Mouse (Mus musculus): ENCODE measurements around the gene Selenop. TPM values are rescaled to one million over a fixed set of nuclear protein-coding genes. Genes with fewer than 3 reads are reported as not detected.

Selenop gene
- polyA plus RNA-seq, 1 experiment: 4,878 TPM

DNA sequence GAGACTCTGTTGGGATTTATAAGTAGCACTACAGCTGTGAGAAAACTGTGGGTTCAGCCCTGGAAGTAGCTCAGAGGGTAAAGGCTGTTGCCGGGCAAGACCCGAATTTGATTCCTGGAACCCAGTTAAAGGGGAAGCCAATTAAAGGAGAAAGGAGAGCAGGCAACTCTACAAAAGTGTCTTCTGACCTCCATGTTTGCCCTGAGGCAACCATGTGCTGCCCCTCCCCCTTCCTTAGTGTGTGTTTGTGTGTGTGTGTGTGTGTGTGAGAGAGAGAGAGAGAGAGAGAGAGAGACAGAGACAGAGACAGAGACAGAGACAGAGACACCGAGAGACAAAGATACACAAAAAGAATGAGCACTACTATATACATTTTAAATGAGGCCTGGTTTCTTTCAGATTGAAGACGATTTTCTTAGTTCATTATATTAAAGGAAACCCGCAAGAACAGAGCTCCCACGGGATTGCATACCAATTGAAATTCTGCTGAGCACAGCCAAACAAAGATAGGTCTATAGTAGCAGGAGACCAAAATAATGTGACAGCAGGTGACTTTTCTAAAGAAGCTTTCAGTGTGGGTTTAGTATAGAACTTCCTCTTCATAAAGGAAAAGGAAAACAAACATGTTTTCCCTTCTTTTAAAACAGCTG lies 1.8 kb downstream of the Selenop start:
- Histone ChIP-seq H3K4me3 (ENCODE audit: insufficient read depth, low read length) (no peak overlapping the region; the same call in 1 of the 2 replicates), H3K4me1 (ENCODE audit: control insufficient read depth, insufficient read depth, low read length) (peaks cover 23% of the 10 kb centered on the region), H3K27ac (ENCODE audit: insufficient read depth, low read depth, low read length) (peak overlapping the region; percentile 94)
- no peak for TF ChIP-seq CTCF (IDR thresholded peaks at IDR 0.05; ENCODE audit: low read depth, low read length)
- no peak for TF ChIP-seq POLR2A (IDR thresholded peaks at IDR 0.05; ENCODE audit: borderline replicate concordance, low read depth, low read length)

DNA sequence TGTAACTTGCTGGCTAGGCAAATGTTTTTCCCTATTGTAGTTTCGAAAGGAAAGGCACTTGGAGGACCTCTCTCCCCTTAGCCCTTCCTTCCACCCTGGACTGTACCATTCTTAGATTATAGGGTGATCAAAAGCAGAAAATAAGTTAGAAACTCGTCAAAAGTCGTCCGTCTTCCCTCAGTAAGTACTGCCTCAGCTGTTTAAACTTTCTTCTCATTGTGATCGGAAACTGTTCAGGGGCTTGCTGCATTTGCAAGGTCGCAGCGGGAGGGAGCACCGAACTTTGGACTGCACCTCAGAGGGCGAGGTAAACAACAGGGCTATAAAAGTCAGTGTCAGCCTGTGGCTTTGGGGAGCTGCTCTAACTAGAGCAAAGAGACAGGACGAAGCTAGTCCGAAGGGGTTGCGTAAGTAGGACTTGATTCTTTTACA lies 2.3 kb downstream of the Selenop start:
- TF ChIP-seq CTCF (IDR thresholded peaks at IDR 0.05; ENCODE audit: low read depth, low read length) (no peak), POLR2A (IDR thresholded peaks at IDR 0.05; ENCODE audit: borderline replicate concordance, low read depth, low read length) (peak; percentile 94)
- H3K4me1 ChIP-seq (ENCODE audit: control insufficient read depth, insufficient read depth, low read length): peaks cover 23% of the 10 kb centered on the region
- peak overlapping the region; percentile 56 for H3K4me3 ChIP-seq (ENCODE audit: insufficient read depth, low read length)
- peak overlapping the region; percentile 94 for H3K27ac ChIP-seq (ENCODE audit: insufficient read depth, low read depth, low read length)

DNA sequence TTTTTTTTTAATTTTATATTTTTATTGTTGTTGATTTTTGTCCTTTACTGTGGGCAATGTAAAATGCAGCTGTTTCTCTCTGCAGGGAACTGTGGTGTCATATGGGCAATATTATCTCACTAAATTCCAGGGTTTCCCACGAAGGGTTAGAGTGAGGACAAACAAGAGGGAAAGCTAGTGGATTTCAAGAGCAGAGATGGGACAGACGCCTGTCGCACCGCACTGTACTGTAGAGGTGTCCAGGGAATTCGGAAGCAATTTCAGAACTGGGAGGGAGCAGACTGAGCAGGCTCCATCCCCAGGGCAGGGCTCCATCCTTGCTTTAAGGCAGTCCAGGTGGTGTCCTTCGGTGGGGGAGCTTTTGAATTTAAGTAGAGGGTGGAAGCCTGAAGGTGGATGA lies 2.9 kb downstream of the Selenop start:
- peak overlapping the region; percentile 78 for H3K4me3 ChIP-seq (ENCODE audit: insufficient read depth, low read length)
- TF ChIP-seq POLR2A (IDR thresholded peaks at IDR 0.05; ENCODE audit: borderline replicate concordance, low read depth, low read length) (no peak), CTCF (IDR thresholded peaks at IDR 0.05; ENCODE audit: low read depth, low read length) (no peak)
- peak overlapping the region; percentile 86 for H3K27ac ChIP-seq (ENCODE audit: insufficient read depth, low read depth, low read length)

GRCm38 (mm10) chr15:3273191-3273590 lies 4.8 kb downstream of the Selenop start:
- TF ChIP-seq CTCF (IDR thresholded peaks at IDR 0.05; ENCODE audit: low read depth, low read length): no peak
- TF ChIP-seq POLR2A (IDR thresholded peaks at IDR 0.05; ENCODE audit: borderline replicate concordance, low read depth, low read length): 0 out of 2 replicates have a peak, but pooled peaks have one; percentile 24
- Histone ChIP-seq H3K4me1 (ENCODE audit: control insufficient read depth, insufficient read depth, low read length) (peaks cover 19% of the 10 kb centered on the region), H3K27ac (ENCODE audit: insufficient read depth, low read depth, low read length) (peak overlapping the region; percentile 71), H3K4me3 (ENCODE audit: insufficient read depth, low read length) (peak overlapping the region; percentile 78)

More for the DNA sequence above, 2.9 kb downstream of the Selenop start:
- peaks cover 23% of the 10 kb centered on the region for H3K4me1 ChIP-seq (ENCODE audit: control insufficient read depth, insufficient read depth, low read length)

- no peak overlapping the region for H3K4me3 ChIP-seq (ENCODE audit: insufficient read depth, low read length)
- TF ChIP-seq POLR2A (IDR thresholded peaks at IDR 0.05; ENCODE audit: borderline replicate concordance, low read depth, low read length) (no peak), CTCF (IDR thresholded peaks at IDR 0.05; ENCODE audit: low read depth, low read length) (no peak)
- H3K27ac ChIP-seq (ENCODE audit: insufficient read depth, low read depth, low read length): no peak overlapping the region
- 0 out of 2 replicates have a peak, but pooled peaks cover 2% of the 10 kb centered on the region for H3K4me1 ChIP-seq (ENCODE audit: control insufficient read depth, insufficient read depth, low read length)
Measured at GRCm38 (mm10) chr15:3277391-3277790, 9.0 kb downstream of the Selenop start.

- Histone ChIP-seq H3K4me3 (ENCODE audit: insufficient read depth, low read length) (no peak overlapping the region), H3K27ac (ENCODE audit: insufficient read depth, low read depth, low read length) (no peak overlapping the region), H3K4me1 (ENCODE audit: control insufficient read depth, insufficient read depth, low read length) (no peaks in the 10 kb centered on the region)
- no peak for TF ChIP-seq POLR2A (IDR thresholded peaks at IDR 0.05; ENCODE audit: borderline replicate concordance, low read depth, low read length)
- no peak for TF ChIP-seq CTCF (IDR thresholded peaks at IDR 0.05; ENCODE audit: low read depth, low read length)
Measured at GRCm38 (mm10) chr15:3279242-3279641, 10.9 kb downstream of the Selenop start.

- no peak overlapping the region for H3K4me3 ChIP-seq (ENCODE audit: insufficient read depth, low read length)
- H3K27ac ChIP-seq (ENCODE audit: insufficient read depth, low read depth, low read length): no peak overlapping the region; the same call in 1 of the 2 replicates
- no peaks in the 10 kb centered on the region for H3K4me1 ChIP-seq (ENCODE audit: control insufficient read depth, insufficient read depth, low read length)
- TF ChIP-seq POLR2A (IDR thresholded peaks at IDR 0.05; ENCODE audit: borderline replicate concordance, low read depth, low read length) (no peak), CTCF (IDR thresholded peaks at IDR 0.05; ENCODE audit: low read depth, low read length) (no peak)
Measured at GRCm38 (mm10) chr15:3281216-3281615, 12.9 kb downstream of the Selenop start.

- H3K4me3 ChIP-seq (ENCODE audit: insufficient read depth, low read length): no peak overlapping the region
- TF ChIP-seq CTCF (IDR thresholded peaks at IDR 0.05; ENCODE audit: low read depth, low read length) (no peak), POLR2A (IDR thresholded peaks at IDR 0.05; ENCODE audit: borderline replicate concordance, low read depth, low read length) (no peak)
- H3K27ac ChIP-seq (ENCODE audit: insufficient read depth, low read depth, low read length): no peak overlapping the region
- no peaks in the 10 kb centered on the region for H3K4me1 ChIP-seq (ENCODE audit: control insufficient read depth, insufficient read depth, low read length)
Measured at GRCm38 (mm10) chr15:3281737-3282136, 13.4 kb downstream of the Selenop start.

DNA sequence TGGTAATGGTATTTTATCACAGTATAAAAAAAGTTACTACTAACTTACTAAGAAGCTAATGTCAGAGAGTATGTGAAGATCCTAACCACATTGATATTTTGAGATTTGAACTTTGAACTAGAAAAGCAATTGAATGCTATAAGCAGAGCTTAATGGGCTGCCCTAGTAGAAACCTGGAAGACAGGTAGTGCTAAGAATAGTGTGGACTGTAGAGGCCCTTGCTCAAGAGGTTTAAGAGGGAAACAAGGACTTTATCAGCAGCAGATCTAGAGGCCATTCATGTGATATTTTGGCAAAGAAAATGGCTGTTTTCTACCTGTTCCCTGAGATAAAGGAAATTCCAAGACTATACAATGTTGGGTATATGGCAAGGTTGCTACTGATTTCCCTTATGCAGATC lies 17.7 kb downstream of the Selenop start:
- H3K4me1 ChIP-seq (ENCODE audit: control insufficient read depth, insufficient read depth, low read length): no peaks in the 10 kb centered on the region
- no peak overlapping the region for H3K27ac ChIP-seq (ENCODE audit: insufficient read depth, low read depth, low read length)
- no peak overlapping the region for H3K4me3 ChIP-seq (ENCODE audit: insufficient read depth, low read length)
- TF ChIP-seq POLR2A (IDR thresholded peaks at IDR 0.05; ENCODE audit: borderline replicate concordance, low read depth, low read length): no peak
- no peak for TF ChIP-seq CTCF (IDR thresholded peaks at IDR 0.05; ENCODE audit: low read depth, low read length)

- TF ChIP-seq CTCF (IDR thresholded peaks at IDR 0.05; ENCODE audit: low read depth, low read length): no peak
- no peak for TF ChIP-seq POLR2A (IDR thresholded peaks at IDR 0.05; ENCODE audit: borderline replicate concordance, low read depth, low read length)
- no peak overlapping the region for H3K4me3 ChIP-seq (ENCODE audit: insufficient read depth, low read length)
- H3K4me1 ChIP-seq (ENCODE audit: control insufficient read depth, insufficient read depth, low read length): peaks cover 12% of the 10 kb centered on the region
Measured at GRCm38 (mm10) chr15:3290435-3290834, 22.1 kb downstream of the Selenop start.

More at GRCm38 (mm10) chr15:3290435-3290834, 22.1 kb downstream of the Selenop start:
- H3K27ac ChIP-seq (ENCODE audit: insufficient read depth, low read depth, low read length): no peak overlapping the region
